Mouse (Mus musculus) heart, adult 9 months (tissue): ENCODE measurements around the gene Ubr1.
"Not testable (repeated sequence)": the region's sequence is repeated elsewhere in the genome, so short reads cannot be mapped to it uniquely, and the experiment has no call there.

Source experiments
- DNase-seq, 2 experiments: peaks; one replicate each; pipeline ENCODE4 v3.0.0; 2022; ENCODE audit warnings: low spot score in 2 of 2

The Ubr1 gene

DNA sequence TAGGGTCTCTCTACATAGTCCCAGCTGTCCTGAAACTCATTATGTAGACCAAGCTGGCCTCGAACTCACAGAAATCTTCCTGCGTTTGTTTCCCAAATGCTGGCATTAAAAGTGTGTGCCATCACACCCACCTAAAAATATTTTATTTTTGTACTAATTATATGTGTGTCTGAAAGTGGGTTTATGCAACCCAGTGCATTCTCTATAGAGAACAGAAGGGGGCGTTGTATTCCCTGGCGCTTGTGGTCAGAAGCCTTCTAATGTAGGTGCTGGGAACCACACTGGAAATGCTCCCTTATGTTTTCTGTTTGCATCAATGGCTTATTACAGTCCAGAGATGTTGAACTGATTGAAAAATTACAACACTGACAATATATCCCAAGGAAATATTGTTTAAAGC lies 5.8 kb upstream of the Ubr1 start:
- DNase-seq = no peak

GRCm38 (mm10) chr2:120972964-120973363 lies 2.4 kb upstream of the Ubr1 start:
- DNase-seq = no peak

GRCm38 (mm10) chr2:120972257-120972656 lies 1.7 kb upstream of the Ubr1 start:
- not testable (repeated sequence) for DNase-seq

DNA sequence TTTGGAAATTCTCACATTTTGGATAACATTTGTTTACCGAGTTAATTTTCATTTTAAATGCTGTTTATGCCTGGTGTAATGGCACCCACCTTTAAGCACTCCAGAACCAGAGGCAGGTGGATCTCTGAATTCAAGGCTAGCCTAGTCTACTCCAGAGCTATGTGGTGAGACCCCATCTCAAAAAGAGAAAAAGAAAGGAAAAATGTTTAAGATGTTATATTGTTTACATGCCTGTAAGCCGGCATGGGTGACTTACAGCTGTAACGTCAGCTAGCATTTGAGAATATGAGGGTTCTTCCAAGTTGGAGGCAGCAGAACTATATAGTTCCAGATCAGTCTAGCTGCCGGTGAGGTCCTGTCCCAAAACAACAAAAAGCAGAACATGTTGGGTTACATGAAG lies 1.3 kb upstream of the Ubr1 start:
- DNase-seq = no peak

DNA sequence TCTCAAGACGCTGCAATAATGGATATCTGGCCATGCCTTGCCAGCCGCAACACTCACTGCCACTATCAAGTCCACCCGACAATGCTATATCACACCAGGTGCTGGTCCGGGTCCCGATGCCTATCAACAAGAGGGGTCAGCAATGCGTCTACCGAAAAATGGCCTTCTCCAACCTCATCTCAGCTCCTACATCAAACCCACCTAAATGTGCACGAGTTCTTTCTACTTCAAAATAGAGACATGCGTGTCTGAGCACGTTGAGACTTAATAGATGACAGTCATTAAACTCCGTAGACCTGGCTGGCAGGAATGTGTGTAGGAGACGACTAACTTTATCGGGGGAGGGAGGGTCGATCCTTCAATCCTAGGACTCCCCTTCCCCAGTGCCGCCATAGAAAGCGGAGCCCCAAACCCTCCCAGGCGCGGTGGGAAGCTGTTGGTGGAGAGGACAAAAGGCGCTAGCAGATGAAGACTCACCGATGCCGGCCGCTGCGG lies 423 bp downstream of the Ubr1 start:
- DNase-seq = peak in 1 of 2 experiments; percentile 7

GRCm38 (mm10) chr2:120965486-120965885 lies 5.0 kb downstream of the Ubr1 start:
- DNase-seq = no peak

- no peak for DNase-seq
These were observed 7.4 kb downstream of the Ubr1 start for GRCm38 (mm10) chr2:120963110-120963509.

GRCm38 (mm10) chr2:120960261-120960660 lies 10.3 kb downstream of the Ubr1 start:
- DNase-seq = no peak

DNA sequence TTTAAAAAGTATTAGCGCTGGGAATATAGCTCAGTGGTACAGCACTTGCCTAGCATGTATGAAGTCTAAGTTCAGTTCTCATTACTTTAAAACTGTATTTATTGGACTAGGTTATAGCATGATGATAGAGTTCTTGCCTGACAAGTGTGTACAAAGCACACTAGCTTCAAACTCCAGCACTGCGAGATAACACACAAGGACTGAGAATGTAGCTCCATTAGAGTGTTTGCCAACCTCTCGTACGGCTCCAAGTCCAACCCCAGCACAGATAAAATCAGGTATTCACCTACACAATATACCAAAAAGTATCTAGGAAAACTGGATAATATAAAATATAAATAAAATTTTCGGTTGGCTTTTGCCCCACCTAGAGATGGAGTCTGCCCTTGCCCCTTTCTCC lies 10.7 kb downstream of the Ubr1 start:
- DNase-seq = no peak

DNA sequence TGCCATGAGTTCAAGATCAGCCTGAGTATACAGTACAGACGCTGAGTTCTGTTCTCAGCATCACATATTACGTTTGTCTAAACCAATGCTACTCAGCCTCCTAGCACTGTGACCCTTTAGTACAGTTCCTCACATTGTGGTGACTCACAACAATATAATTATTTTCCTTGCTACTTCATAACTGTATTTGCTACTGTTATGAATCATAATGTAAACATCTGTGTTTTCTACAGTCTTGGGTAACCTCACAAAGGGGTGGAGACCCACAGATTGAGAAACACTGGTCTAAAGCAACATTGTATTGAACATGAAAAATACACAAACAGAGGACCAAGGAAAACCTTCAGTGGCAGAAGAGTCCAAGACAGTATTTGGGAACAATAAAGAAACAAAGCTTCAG lies 11.2 kb downstream of the Ubr1 start:
- no peak for DNase-seq

DNA sequence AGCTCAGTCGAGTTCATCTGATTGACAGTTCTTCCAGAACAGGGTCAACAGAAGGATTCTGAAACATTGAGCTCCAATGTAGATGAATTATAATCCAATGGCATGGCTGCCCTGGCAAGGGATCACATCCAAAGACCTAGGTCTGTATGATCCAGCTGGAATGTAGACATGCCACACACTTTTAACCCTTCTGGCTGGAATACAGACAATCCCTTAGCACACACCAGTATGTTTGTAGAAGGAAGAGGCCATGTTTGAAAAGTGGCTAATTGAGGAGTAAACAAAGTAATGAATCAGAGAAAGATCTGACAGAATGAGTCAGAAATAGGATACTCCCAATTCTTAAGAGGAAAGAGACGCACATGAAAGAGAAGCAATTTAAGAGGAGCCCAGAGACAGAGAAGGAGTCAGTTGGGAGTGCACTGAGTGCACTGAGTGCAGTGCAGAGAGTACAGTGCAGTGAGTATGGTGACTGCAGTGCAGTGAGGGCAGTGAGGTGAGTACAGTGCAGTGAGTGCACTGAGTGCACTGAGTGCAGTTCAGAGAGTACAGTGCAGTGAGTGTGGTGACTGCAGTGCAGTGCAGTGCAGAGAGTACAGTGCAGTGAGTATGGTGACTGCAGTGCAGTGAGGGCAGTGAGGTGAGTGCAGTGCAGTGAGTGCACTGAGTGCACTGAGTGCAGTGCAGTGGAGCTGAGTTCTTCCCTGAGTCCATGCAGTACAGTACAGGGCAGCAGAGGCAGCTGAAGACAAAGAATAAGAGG lies 18.2 kb downstream of the Ubr1 start:
- no peak for DNase-seq

GRCm38 (mm10) chr2:120951208-120951607 lies 19.3 kb downstream of the Ubr1 start:
- DNase-seq = no peak

DNA sequence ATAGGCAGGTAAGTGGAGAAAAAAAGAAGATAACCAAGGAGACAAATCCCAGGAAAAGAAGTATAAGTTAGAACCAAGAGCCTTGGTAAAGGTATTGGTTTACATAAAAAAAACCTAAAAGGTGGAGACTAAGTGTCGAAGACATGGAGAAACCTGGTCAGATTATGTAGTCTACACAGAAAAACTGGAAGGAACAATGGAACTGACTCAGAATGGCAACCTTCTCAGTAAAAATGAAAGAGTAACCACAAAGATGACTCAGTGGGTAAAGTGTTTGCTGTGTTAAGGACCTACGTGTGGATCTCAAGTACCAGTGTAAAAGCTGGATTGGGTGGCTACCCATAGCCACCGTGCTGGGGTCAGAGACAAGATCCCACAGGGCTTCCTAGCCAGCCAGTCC lies 37.5 kb downstream of the Ubr1 start:
- DNase-seq = no peak

GRCm38 (mm10) chr2:120909556-120909955 lies 61.0 kb downstream of the Ubr1 start:
- peak in 1 of 2 experiments; percentile 4 for DNase-seq

DNA sequence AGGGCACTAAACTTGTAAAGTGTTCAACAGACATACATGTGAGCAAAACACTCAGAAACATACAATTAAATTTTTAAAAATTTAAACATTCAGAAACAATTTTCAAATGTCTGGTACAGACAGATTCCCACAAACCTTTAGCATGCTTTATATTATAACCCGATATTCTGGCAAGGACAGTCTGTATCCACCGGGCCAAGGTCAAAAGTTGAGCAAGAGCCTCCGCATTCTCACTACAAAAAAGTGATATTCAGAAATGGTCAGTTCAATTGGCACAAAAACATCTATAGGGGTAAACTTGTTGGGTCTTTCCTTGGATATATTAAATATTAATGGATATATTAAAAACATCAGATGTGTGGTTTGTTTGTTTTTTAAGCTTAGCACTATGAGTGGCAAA lies 74.2 kb downstream of the Ubr1 start:
- DNase-seq = no peak

GRCm38 (mm10) chr2:120887601-120888000 lies 82.9 kb downstream of the Ubr1 start:
- DNase-seq = no peak

GRCm38 (mm10) chr2:120873192-120873591 lies 97.3 kb downstream of the Ubr1 start:
- no peak for DNase-seq

DNA sequence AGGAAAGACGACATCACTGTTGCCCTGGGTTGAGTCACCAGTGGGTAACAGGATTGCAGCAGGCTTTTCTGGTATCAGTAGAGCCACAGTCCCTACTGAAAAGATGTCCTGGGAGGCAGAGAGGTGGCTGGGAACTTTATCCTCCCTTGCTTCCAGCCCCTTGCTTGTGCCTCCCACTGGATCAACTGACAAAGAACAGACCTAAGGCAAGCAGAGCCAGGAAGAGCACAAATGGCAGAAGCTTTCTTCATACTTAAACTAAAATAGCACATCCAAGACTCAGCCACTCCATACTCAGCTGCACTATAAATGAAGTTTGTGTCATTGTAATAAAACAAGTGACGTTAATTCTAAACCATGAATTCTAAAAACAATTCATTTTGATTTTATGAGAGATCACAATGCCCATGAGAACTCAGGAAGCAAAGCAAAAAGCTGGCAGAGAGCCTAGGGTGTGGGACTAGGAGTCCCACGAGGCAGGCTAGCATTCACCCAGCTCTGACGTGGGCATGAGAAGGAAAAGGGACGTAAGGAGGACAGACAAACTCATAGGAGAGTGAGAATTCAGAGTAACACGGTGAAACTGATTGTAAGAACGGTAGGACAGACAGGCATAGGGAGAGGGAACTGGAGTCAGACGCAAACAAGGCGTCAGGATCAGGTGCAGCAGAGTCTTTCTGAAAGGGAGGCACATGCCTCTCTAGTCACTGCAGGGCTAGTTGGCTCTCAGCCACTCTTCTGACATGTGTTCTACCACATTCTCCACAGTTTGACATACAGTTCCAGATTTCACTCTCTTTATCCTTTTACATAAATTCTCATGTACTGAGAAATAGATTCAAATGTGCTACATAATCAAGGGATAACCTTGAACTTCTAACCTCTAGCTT lies 98.8 kb downstream of the Ubr1 start:
- peak in 1 of 2 experiments; percentile 15 for DNase-seq

GRCm38 (mm10) chr2:120867336-120867735 lies 103.2 kb downstream of the Ubr1 start:
- no peak for DNase-seq

GRCm38 (mm10) chr2:120866561-120866960 lies 104.0 kb downstream of the Ubr1 start:
- DNase-seq = no peak

DNA sequence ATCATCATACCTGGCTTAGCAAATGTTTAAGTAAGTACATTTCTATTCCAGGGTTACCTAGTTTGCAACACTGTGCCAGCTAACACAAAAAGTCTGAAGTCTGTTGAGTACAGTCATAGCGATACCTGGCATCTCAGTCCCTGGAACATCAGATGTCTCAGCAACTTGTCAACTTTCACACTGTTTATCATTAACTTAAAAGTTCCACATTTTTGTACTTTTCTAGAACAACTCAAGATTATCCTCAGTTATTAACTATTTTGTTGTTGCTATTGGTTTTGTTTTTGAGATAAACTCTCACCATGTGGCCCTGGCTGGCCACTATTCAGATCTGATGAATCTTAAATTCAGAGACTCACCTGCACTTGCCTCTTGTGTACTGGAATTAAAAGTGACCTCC lies 107.1 kb downstream of the Ubr1 start:
- DNase-seq = no peak

GRCm38 (mm10) chr2:120860699-120861098 lies 109.8 kb downstream of the Ubr1 start:
- DNase-seq = no peak

- no peak for DNase-seq
These were observed 112.4 kb downstream of the Ubr1 start for GRCm38 (mm10) chr2:120858131-120858530.
